Mouse (Mus musculus) heart, embryonic 15.5 days (tissue): ENCODE results near the gene Retsat. TPM values are rescaled to one million over a fixed set of nuclear protein-coding genes. Genes with fewer than 3 reads are reported as not detected.

Experiments used
- ATAC-seq: fragments of 200-750 bp; cut with Nextera tagmentation; replicated peaks from 2 replicates; pipeline ENCODE4 v1.8.0; 2017; ENCODE audit warnings: low read depth, moderate TSS enrichment; ENCODE audit not compliant: insufficient number of reproducible peaks, insufficient read depth, low FRiP score
- H3K27ac ChIP-seq: fragments of 300-500 bp; sonication (generic); 2 replicates; pipeline ENCODE4 v1.5.1; 2015; ENCODE audit warnings: mild to moderate bottlenecking, inconsistent platforms
- H3K27me3 ChIP-seq: fragments of 300-500 bp; sonication (generic); 2 replicates; pipeline ENCODE4 v1.6.1; 2015; ENCODE audit warnings: inconsistent platforms
- H3K36me3 ChIP-seq: fragments of 300-500 bp; sonication (generic); 2 replicates; pipeline ENCODE4 v1.6.1; 2015; ENCODE audit warnings: mild to moderate bottlenecking, inconsistent platforms
- H3K4me1 ChIP-seq: fragments of 300-500 bp; sonication (generic); replicated peaks from 2 replicates; pipeline ENCODE4 v1.6.1; 2015; ENCODE audit warnings: inconsistent platforms
- H3K4me2 ChIP-seq: fragments of 300-500 bp; sonication (generic); 2 replicates; pipeline ENCODE4 v1.6.1; 2015; ENCODE audit warnings: inconsistent platforms, mild to moderate bottlenecking, moderate library complexity
- H3K4me3 ChIP-seq: fragments of 300-500 bp; sonication (generic); 2 replicates; pipeline ENCODE4 v1.5.1; 2015; ENCODE audit warnings: mild to moderate bottlenecking, inconsistent platforms
- H3K9ac ChIP-seq: fragments of 300-500 bp; sonication (generic); 2 replicates; pipeline ENCODE4 v1.6.1; 2015; ENCODE audit warnings: mild to moderate bottlenecking, inconsistent platforms
- H3K9me3 ChIP-seq: fragments of 300-500 bp; sonication (generic); replicated peaks from 2 replicates; pipeline ENCODE4 v1.6.1; 2016; ENCODE audit warnings: inconsistent platforms
- WGBS: fragments of 180-500 bp; shearing (Covaris S2); methylation state at CpG from one replicate; pipeline ENCODE4 v1.1.7; 2015; ENCODE audit warnings: mixed read lengths; 5-methylcytosine and 5-hydroxymethylcytosine counted together
- polyA plus RNA-seq: library from polyadenylated mRNA; unstranded; fragments of >200 nt; fragmentation: Nextera tagmentation; extraction: Ambion mirVana; gene quantifications from 2 replicates; pipeline ENCODE4 v1.2.1, GENCODE M21; 2015

Retsat gene
- polyA plus RNA-seq, 1 experiment from 2014 or later = 19.8 TPM

GRCm38 (mm10) chr6:72593011-72593803 lies 5.1 kb upstream of the Retsat start:
- 76% methylated on average over 6 of the region's 6 CpGs for WGBS
- Histone ChIP-seq H3K27me3 (no peaks in the 10 kb centered on the region), H3K27ac (no peak overlapping the region), H3K36me3 (0 out of 2 replicates have a peak, but pooled peaks cover 3% of the 10 kb centered on the region), H3K9me3 (no peaks in the 10 kb centered on the region), H3K4me3 (no peak overlapping the region), H3K4me2 (no peak overlapping the region), H3K4me1 (peaks cover 12% of the 10 kb centered on the region), H3K9ac (no peak overlapping the region)
- ATAC-seq = no peak

DNA sequence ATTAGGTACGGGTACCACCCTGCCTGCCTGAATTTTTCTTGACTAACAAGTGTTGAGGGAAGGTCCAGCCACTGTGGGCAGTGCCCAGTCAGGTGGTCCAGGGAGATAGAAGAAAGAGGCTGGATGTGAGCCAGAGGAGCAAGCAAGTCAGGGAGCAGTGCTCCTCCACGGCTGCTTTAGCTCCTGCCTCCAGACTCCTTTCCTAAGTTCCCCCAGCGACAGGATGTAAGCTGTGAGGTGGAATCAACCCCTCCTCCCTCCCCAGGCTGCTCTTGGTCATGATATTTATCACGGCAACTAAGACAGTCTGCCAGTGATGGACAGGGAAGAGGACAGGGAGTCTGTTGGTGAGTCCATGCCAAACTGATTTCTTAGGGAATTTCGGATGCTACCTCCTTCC lies 4.4 kb upstream of the Retsat start:
- Histone ChIP-seq H3K9me3 (no peaks in the 10 kb centered on the region), H3K4me3 (no peak overlapping the region), H3K27me3 (no peaks in the 10 kb centered on the region), H3K4me2 (no peak overlapping the region), H3K4me1 (peaks cover 15% of the 10 kb centered on the region), H3K27ac (no peak overlapping the region), H3K9ac (no peak overlapping the region), H3K36me3 (0 out of 2 replicates have a peak, but pooled peaks cover 3% of the 10 kb centered on the region)
- ATAC-seq = no peak
- 41% methylated on average over 5 of the region's 5 CpGs for WGBS

GRCm38 (mm10) chr6:72597083-72597874 lies 996 bp upstream of the Retsat start:
- ATAC-seq = no peak
- Histone ChIP-seq H3K27me3 (no peaks in the 10 kb centered on the region), H3K27ac (peak overlapping the region; percentile 70; the same call in 1 of the 2 replicates), H3K4me2 (peak overlapping the region; percentile 68), H3K36me3 (no peaks in the 10 kb centered on the region), H3K4me3 (peak overlapping the region; percentile 76), H3K9me3 (no peaks in the 10 kb centered on the region), H3K4me1 (peaks cover 20% of the 10 kb centered on the region), H3K9ac (peak overlapping the region; percentile 71)
- WGBS = 37% methylated on average over 13 of the region's 13 CpGs

DNA sequence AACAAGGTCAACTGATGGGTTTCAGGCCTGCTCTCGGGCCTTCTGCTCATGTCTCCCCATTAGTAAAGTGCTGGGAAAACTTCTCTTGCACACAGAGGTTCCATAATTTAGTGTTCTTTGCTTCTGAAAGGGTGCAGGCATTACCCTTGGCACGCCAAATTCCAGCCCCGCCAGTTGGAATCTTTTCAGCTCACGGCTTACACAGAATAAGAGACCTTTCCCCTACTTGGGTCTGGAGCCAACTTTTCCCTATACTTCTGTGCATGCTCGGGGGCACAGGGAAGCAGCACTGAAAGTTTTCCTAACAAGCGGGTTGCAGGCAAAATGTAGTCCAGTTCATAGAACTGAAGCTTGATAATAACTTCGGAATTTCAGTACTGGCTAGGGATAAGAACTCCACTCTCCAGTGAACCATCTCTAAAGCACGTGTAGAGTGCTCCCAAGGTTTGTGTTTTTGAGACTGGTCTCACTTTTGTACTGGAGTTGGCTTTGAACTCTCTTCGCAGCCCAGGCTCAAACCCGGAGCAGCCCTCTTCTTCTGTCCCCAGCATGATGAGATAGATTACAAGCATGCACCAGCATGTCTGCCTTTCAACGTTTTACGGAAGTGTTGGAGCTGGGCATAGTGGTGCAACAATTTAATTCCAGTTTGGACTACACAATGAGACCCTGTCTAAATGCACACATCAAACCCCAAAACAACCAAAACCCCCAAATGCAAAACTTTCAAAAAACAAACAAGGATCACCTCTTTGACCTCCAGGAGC lies 699 bp downstream of the Retsat start:
- peak overlapping the region; percentile 57 for H3K9ac ChIP-seq
- H3K27ac ChIP-seq = peak overlapping the region; percentile 85
- no peaks in the 10 kb centered on the region for H3K27me3 ChIP-seq
- no peaks in the 10 kb centered on the region for H3K36me3 ChIP-seq
- peak overlapping the region; percentile 68 for H3K4me2 ChIP-seq
- H3K4me3 ChIP-seq = peak overlapping the region; percentile 76
- peaks cover 20% of the 10 kb centered on the region for H3K4me1 ChIP-seq
- 34% methylated on average over 12 of the region's 12 CpGs for WGBS
- peak; percentile 61; the same call in 1 of the 2 replicates for ATAC-seq
- H3K9me3 ChIP-seq = no peaks in the 10 kb centered on the region

- H3K9me3 ChIP-seq = no peaks in the 10 kb centered on the region
- H3K36me3 ChIP-seq = peaks cover 3% of the 10 kb centered on the region; the same call in 1 of the 2 replicates
- H3K27me3 ChIP-seq = no peaks in the 10 kb centered on the region
- no peak overlapping the region for H3K4me2 ChIP-seq
- no peak overlapping the region for H3K27ac ChIP-seq
- no peak for ATAC-seq
- no peak overlapping the region for H3K4me3 ChIP-seq
- no peak overlapping the region for H3K9ac ChIP-seq
- WGBS = 81% methylated on average over 6 of the region's 6 CpGs
- peaks cover 20% of the 10 kb centered on the region for H3K4me1 ChIP-seq
These were observed 1.9 kb downstream of the Retsat start for GRCm38 (mm10) chr6:72600216-72600615.

DNA sequence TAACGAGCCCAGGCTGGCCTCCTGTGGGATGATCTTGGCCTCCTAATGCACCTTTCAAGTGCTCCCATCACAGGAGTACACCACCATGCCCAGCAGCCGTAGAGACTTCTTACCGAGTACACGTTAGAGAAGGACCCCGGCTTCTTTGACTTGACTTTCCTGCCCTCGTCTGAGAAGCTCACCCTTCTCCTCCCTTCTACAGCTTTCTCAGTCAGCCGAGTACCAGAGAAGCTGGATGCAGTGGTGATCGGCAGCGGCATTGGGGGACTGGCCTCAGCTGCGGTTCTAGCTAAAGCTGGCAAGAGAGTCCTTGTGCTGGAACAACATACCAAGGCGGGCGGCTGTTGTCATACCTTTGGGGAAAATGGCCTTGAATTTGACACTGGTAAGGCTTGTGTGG lies 2.5 kb downstream of the Retsat start:
- Histone ChIP-seq H3K27me3 (no peaks in the 10 kb centered on the region), H3K4me2 (no peak overlapping the region), H3K36me3 (peaks cover 7% of the 10 kb centered on the region), H3K4me1 (peaks cover 20% of the 10 kb centered on the region), H3K9me3 (no peaks in the 10 kb centered on the region), H3K27ac (no peak overlapping the region), H3K9ac (no peak overlapping the region), H3K4me3 (no peak overlapping the region)
- no peak for ATAC-seq
- WGBS = 85% methylated on average over 12 of the region's 12 CpGs

DNA sequence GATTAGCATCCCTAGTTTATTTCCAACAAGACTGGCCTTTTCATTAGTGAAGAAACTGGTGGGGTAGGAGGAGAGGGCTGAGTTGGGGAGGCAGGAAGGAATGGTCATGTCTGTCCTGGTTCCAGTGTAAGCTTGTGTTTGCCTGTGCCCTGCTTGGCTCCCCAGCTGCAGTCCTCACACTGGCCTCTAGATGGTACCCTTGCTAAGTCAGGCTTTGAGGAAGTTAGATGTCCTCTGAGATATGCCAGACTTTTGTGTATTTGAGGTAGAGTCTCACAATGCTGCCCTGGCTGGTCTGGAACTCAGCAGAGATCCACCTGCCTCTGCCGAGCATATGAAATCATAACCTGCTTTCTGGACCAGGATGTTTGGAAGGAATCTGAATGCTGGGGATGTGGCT lies 3.5 kb downstream of the Retsat start:
- no peak overlapping the region for H3K4me2 ChIP-seq

DNA sequence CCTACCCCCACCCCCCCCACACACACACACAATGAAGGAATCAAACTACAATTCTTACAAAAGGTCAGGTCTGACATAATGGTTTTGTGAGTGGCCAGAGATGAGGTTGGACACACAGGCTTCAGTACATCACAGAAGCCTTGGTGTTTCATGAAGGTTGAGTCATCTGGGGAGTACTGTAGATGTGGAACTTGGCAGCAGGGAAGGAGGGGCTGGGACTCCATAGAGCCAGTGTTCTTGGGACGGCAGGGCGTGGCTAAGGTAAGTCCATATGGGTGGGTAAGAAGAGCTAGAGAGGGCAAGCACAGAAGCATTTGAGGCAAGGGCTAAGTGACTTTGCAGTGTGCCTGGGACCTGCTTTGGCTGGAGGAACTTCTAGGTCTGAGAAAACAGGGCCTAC lies 5.8 kb downstream of the Retsat start:
- WGBS = 77% methylated on average over 2 of the region's 2 CpGs
- Histone ChIP-seq H3K9ac (no peak overlapping the region), H3K27me3 (no peaks in the 10 kb centered on the region), H3K27ac (no peak overlapping the region), H3K4me1 (peaks cover 4% of the 10 kb centered on the region), H3K9me3 (no peaks in the 10 kb centered on the region), H3K36me3 (peaks cover 33% of the 10 kb centered on the region), H3K4me3 (no peak overlapping the region), H3K4me2 (no peak overlapping the region)
- no peak for ATAC-seq

More for the DNA sequence above, 3.5 kb downstream of the Retsat start:
- Histone ChIP-seq H3K9ac (no peak overlapping the region), H3K9me3 (no peaks in the 10 kb centered on the region), H3K36me3 (peaks cover 15% of the 10 kb centered on the region), H3K4me1 (peaks cover 19% of the 10 kb centered on the region), H3K27ac (no peak overlapping the region), H3K4me3 (no peak overlapping the region), H3K27me3 (no peaks in the 10 kb centered on the region)
- WGBS = 42% methylated on average over 1 of the region's 1 CpGs
- no peak for ATAC-seq

DNA sequence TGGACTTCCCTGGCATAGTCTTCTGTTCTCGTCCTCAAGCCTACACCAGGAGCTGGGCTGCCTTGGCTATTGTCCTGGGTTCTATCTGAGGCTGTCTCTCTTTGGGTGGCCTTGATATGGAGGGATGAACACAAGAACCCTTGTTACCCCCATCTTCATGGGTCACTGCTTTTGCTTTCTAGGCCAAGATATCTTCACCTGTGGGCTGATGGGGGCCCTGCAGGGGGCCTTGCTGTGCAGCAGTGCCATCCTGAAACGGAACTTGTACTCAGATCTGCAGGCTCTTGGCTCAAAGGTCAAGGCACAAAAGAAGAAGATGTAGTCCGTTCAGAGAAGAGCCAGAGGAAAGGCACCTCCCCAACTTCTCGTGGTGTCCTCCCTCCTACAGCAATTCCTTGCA lies 8.8 kb downstream of the Retsat start:
- no peak overlapping the region for H3K27ac ChIP-seq
- peaks cover 57% of the 10 kb centered on the region for H3K36me3 ChIP-seq
- no peaks in the 10 kb centered on the region for H3K27me3 ChIP-seq
- no peak overlapping the region for H3K9ac ChIP-seq
- no peaks in the 10 kb centered on the region for H3K4me1 ChIP-seq
- no peak for ATAC-seq
- H3K4me3 ChIP-seq = no peak overlapping the region
- H3K4me2 ChIP-seq = no peak overlapping the region
- WGBS = 86% methylated on average over 4 of the region's 4 CpGs
- H3K9me3 ChIP-seq = no peaks in the 10 kb centered on the region

- no peak for ATAC-seq
These were observed 9.4 kb downstream of the Retsat start for GRCm38 (mm10) chr6:72607676-72608075.

DNA sequence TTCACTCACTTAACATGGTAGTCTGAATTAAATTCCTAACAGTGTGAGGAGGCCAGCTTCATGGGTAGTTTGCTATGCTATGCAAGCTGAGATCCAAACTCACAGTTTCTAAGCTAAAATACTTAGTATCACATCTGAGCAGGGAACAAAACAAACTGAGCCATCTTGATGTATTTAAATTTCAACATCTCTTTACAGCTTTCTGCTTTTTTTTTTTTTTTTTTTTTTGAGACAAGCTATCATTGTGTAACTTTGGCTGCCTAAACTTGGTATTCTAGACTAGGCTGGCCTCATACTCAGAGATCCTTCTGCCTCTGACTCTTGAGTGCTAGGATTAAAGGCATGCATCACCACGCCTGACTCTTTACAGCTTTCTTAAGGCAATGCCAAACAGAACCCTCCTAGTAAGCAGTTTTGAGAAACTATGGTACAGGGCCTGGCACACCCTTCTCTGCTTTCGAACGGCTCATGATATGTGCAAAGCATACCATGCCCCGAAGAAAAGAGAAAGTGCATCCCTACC lies 10.4 kb downstream of the Retsat start:
- H3K27me3 ChIP-seq = no peaks in the 10 kb centered on the region
- 89% methylated on average over 4 of the region's 4 CpGs for WGBS
- H3K9me3 ChIP-seq = no peaks in the 10 kb centered on the region
- H3K4me3 ChIP-seq = no peak overlapping the region
- no peak overlapping the region for H3K27ac ChIP-seq
- no peak for ATAC-seq
- no peak overlapping the region for H3K9ac ChIP-seq
- H3K36me3 ChIP-seq = peaks cover 60% of the 10 kb centered on the region
- H3K4me1 ChIP-seq = no peaks in the 10 kb centered on the region
- H3K4me2 ChIP-seq = no peak overlapping the region

More at GRCm38 (mm10) chr6:72607676-72608075, 9.4 kb downstream of the Retsat start:
- H3K27ac ChIP-seq = no peak overlapping the region
- H3K36me3 ChIP-seq = peaks cover 57% of the 10 kb centered on the region
- H3K27me3 ChIP-seq = no peaks in the 10 kb centered on the region
- H3K4me1 ChIP-seq = no peaks in the 10 kb centered on the region
- H3K9ac ChIP-seq = no peak overlapping the region
- no peak overlapping the region for H3K4me3 ChIP-seq
- H3K4me2 ChIP-seq = no peak overlapping the region
- WGBS = 78% methylated on average over 5 of the region's 5 CpGs
- no peaks in the 10 kb centered on the region for H3K9me3 ChIP-seq
